Mouse (Mus musculus): ENCODE results near the gene Entpd5. TPM values are rescaled to one million over a fixed set of nuclear protein-coding genes. Genes with fewer than 3 reads are reported as not detected.
A peak's percentile ranks its signal among the peaks of the same experiment; 100 is the strongest.

Gene Entpd5
- 85.5 and 99.1 TPM in 2 replicates for polyA plus RNA-seq (2015; fragmentation: Nextera tagmentation; extraction: Ambion mirVana)

GRCm38 (mm10) chr12:84408819-84409507 lies at the start of gene Entpd5, which contains the start of gene Bbof1:
Entpd5 (minus strand) TSS chr12:84409029.
Bbof1 (plus strand) TSS chr12:84409071.
- DNase-seq (ENCODE audit: low spot score) (peak; percentile 86), ATAC-seq (replicated peaks; ENCODE audit: low FRiP score, low read depth) (peak; percentile 92)
- no peaks in the 10 kb centered on the region for H3K36me3 ChIP-seq (ENCODE audit: insufficient read depth, low read length)
- H3K9me3 ChIP-seq (replicated peaks; ENCODE audit: low read length): no peaks in the 10 kb centered on the region
- 0 out of 2 replicates have a peak, but pooled peaks cover 6% of the 10 kb centered on the region for H3K4me1 ChIP-seq (replicated peaks; ENCODE audit: insufficient read depth, low read length)
- peak within 1 kb of the TSS; percentile 88 for H3K27ac ChIP-seq
- peak within 1 kb of the TSS; percentile 78 for H3K4me3 ChIP-seq (replicated peaks; ENCODE audit: low read depth, low read length)
- peak within 1 kb of the TSS; percentile 84 for H3K4me2 ChIP-seq (ENCODE audit: low read length)
- H3K9ac ChIP-seq (ENCODE audit: low read depth, low read length): peak within 1 kb of the TSS; percentile 86
- TF ChIP-seq CTCF (IDR thresholded peaks at IDR 0.05; ENCODE audit: low read depth): no peak
- H3K27me3 ChIP-seq (ENCODE audit: insufficient read depth, low read length): no peaks in the 10 kb centered on the region
- 1% methylated on average over 57 of the region's 63 CpGs for WGBS

- Histone ChIP-seq H3K27ac (no peak overlapping the region), H3K4me3 (replicated peaks; ENCODE audit: low read depth, low read length) (no peak overlapping the region), H3K27me3 (ENCODE audit: insufficient read depth, low read length) (no peaks in the 10 kb centered on the region), H3K4me1 (replicated peaks; ENCODE audit: insufficient read depth, low read length) (no peaks in the 10 kb centered on the region), H3K9me3 (replicated peaks; ENCODE audit: low read length) (no peaks in the 10 kb centered on the region), H3K9ac (ENCODE audit: low read depth, low read length) (no peak overlapping the region), H3K36me3 (ENCODE audit: insufficient read depth, low read length) (peaks cover 20% of the 10 kb centered on the region), H3K4me2 (ENCODE audit: low read length) (no peak overlapping the region)
- 91% methylated on average over 3 of the region's 3 CpGs for WGBS
- TF ChIP-seq CTCF (IDR thresholded peaks at IDR 0.05; ENCODE audit: low read depth): no peak
- DNase-seq (ENCODE audit: low spot score): no peak
- ATAC-seq (replicated peaks; ENCODE audit: low FRiP score, low read depth): no peak
Observed at GRCm38 (mm10) chr12:84456911-84457310, 48.1 kb upstream of the Entpd5 start.

GRCm38 (mm10) chr12:84451801-84452200 lies 43.0 kb upstream of the Entpd5 start:
- peak overlapping the region; percentile 87 for H3K4me2 ChIP-seq (ENCODE audit: low read length)
- no peak for TF ChIP-seq CTCF (IDR thresholded peaks at IDR 0.05; ENCODE audit: low read depth)
- peak overlapping the region; percentile 74 for H3K9ac ChIP-seq (ENCODE audit: low read depth, low read length)
- H3K27me3 ChIP-seq (ENCODE audit: insufficient read depth, low read length): no peaks in the 10 kb centered on the region
- DNase-seq (ENCODE audit: low spot score) (peak; percentile 9), ATAC-seq (replicated peaks; ENCODE audit: low FRiP score, low read depth) (no peak)
- WGBS: under 1% methylated on average over 11 of the region's 11 CpGs
- 0 out of 2 replicates have a peak, but pooled peaks cover 3% of the 10 kb centered on the region for H3K4me1 ChIP-seq (replicated peaks; ENCODE audit: insufficient read depth, low read length)
- H3K36me3 ChIP-seq (ENCODE audit: insufficient read depth, low read length): no peaks in the 10 kb centered on the region
- H3K4me3 ChIP-seq (replicated peaks; ENCODE audit: low read depth, low read length): peak overlapping the region; percentile 76
- H3K27ac ChIP-seq: peak overlapping the region; percentile 83
- H3K9me3 ChIP-seq (replicated peaks; ENCODE audit: low read length): no peaks in the 10 kb centered on the region

GRCm38 (mm10) chr12:84450718-84451646 lies 42.2 kb upstream of the Entpd5 start, which contains the start of the genes Aldh6a1 and Lin52:
Aldh6a1 (minus strand) TSS chr12:84451004.
Lin52 (plus strand) TSS chr12:84451422.
- Histone ChIP-seq H3K4me3 (replicated peaks; ENCODE audit: low read depth, low read length) (peak within 1 kb of the TSS; percentile 76), H3K27ac (peak within 1 kb of the TSS; percentile 96), H3K4me1 (replicated peaks; ENCODE audit: insufficient read depth, low read length) (0 out of 2 replicates have a peak, but pooled peaks cover 3% of the 10 kb centered on the region), H3K4me2 (ENCODE audit: low read length) (peak within 1 kb of the TSS; percentile 87), H3K27me3 (ENCODE audit: insufficient read depth, low read length) (no peaks in the 10 kb centered on the region), H3K9me3 (replicated peaks; ENCODE audit: low read length) (no peaks in the 10 kb centered on the region), H3K36me3 (ENCODE audit: insufficient read depth, low read length) (no peaks in the 10 kb centered on the region), H3K9ac (ENCODE audit: low read depth, low read length) (peak within 1 kb of the TSS; percentile 81)
- no peak for TF ChIP-seq CTCF (IDR thresholded peaks at IDR 0.05; ENCODE audit: low read depth)
- under 1% methylated on average over 49 of the region's 49 CpGs for WGBS
- ATAC-seq (replicated peaks; ENCODE audit: low FRiP score, low read depth): peak; percentile 99
- DNase-seq (ENCODE audit: low spot score): peak; percentile 100

GRCm38 (mm10) chr12:84450351-84450717 lies 41.5 kb upstream of the Entpd5 start:
- H3K9me3 ChIP-seq (replicated peaks; ENCODE audit: low read length): no peaks in the 10 kb centered on the region
- H3K36me3 ChIP-seq (ENCODE audit: insufficient read depth, low read length): no peaks in the 10 kb centered on the region
- TF ChIP-seq CTCF (IDR thresholded peaks at IDR 0.05; ENCODE audit: low read depth): no peak
- H3K27ac ChIP-seq: peak overlapping the region; percentile 96
- ATAC-seq (replicated peaks; ENCODE audit: low FRiP score, low read depth) (peak; percentile 10), DNase-seq (ENCODE audit: low spot score) (peak; percentile 65)
- 0 out of 2 replicates have a peak, but pooled peaks cover 3% of the 10 kb centered on the region for H3K4me1 ChIP-seq (replicated peaks; ENCODE audit: insufficient read depth, low read length)
- peak overlapping the region; percentile 76 for H3K4me3 ChIP-seq (replicated peaks; ENCODE audit: low read depth, low read length)
- H3K4me2 ChIP-seq (ENCODE audit: low read length): peak overlapping the region; percentile 85
- H3K27me3 ChIP-seq (ENCODE audit: insufficient read depth, low read length): no peaks in the 10 kb centered on the region
- WGBS: 0% methylated on average over 6 of the region's 6 CpGs
- peak overlapping the region; percentile 81 for H3K9ac ChIP-seq (ENCODE audit: low read depth, low read length)

- Histone ChIP-seq H3K9ac (ENCODE audit: low read depth, low read length) (peak overlapping the region; percentile 81; the same call in 1 of the 2 replicates), H3K27me3 (ENCODE audit: insufficient read depth, low read length) (no peaks in the 10 kb centered on the region), H3K27ac (peak overlapping the region; percentile 96), H3K4me1 (replicated peaks; ENCODE audit: insufficient read depth, low read length) (0 out of 2 replicates have a peak, but pooled peaks cover 3% of the 10 kb centered on the region), H3K36me3 (ENCODE audit: insufficient read depth, low read length) (no peaks in the 10 kb centered on the region), H3K4me2 (ENCODE audit: low read length) (peak overlapping the region; percentile 85), H3K9me3 (replicated peaks; ENCODE audit: low read length) (no peaks in the 10 kb centered on the region), H3K4me3 (replicated peaks; ENCODE audit: low read depth, low read length) (peak overlapping the region; percentile 76)
- TF ChIP-seq CTCF (IDR thresholded peaks at IDR 0.05; ENCODE audit: low read depth): no peak
- 58% methylated on average over 10 of the region's 10 CpGs for WGBS
- ATAC-seq (replicated peaks; ENCODE audit: low FRiP score, low read depth): no peak
- DNase-seq (ENCODE audit: low spot score): no peak
Observed at GRCm38 (mm10) chr12:84449887-84450286, 41.1 kb upstream of the Entpd5 start.
